Mouse (Mus musculus): ENCODE results near the gene Ripk3. TPM values are rescaled to one million over a fixed set of nuclear protein-coding genes. Genes with fewer than 3 reads are reported as not detected.

Gene Ripk3
- 23.8 and 47.9 TPM in 2 replicates for total RNA-seq (2017)

DNA sequence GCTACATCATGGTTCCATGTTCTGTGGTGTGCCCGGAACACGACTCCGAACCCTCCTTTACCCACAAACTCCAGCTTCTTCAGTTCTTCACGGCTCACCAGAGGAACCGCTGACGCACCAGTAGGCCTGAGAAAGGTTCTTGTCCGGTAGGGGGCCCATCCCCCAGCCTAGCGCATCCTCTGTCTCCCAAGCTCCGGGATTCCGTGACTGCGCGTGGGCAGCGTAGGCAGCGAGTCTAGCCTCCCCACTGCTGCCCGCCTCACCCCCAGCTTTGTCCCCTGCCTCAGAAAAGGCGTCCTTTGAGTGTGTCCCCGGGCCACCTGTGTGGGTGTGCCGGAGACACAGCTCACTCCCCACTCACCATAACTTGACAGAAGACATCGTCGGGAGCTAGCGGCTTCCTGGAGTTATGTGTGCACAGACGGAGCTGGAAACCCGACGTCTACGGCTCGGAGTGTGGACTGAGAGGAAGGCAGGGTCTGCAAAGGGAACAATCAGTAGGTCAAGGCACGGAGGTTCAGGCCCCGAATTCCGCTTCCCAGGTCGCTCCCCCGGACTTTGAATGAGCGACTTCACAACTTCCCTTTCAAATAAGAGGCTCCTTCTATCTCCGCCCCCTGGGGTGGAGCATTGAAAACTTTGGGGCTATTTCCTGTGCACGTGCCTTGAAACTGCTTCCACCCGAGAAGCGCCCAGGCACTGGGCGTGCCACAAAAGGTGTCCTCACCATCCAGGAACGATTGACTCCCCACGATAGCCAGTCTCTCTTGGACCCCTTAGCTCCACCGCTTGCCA, at the start of gene Ripk3:
TSS of gene Ripk3 (minus strand) at position 610 of the 795 bp plus-strand sequence.
- ATAC-seq (replicated peaks in 1 of 2; ENCODE audit: insufficient read depth in 1 of 2, low FRiP score in 2 of 2, low TSS enrichment in 1 of 2, low read depth in 1 of 2, poor library complexity in 2 of 2, severe bottlenecking in 2 of 2), result peak; percentile 81 to 86

GRCm38 (mm10) chr14:55838312-55838711, 49.6 kb upstream of the Ripk3 start:
- no peak for ATAC-seq (replicated peaks in 1 of 2; ENCODE audit: insufficient read depth in 1 of 2, low FRiP score in 2 of 2, low TSS enrichment in 1 of 2, low read depth in 1 of 2, poor library complexity in 2 of 2, severe bottlenecking in 2 of 2)

GRCm38 (mm10) chr14:55834808-55835533, 46.3 kb upstream of the Ripk3 start:
- no peak for ATAC-seq (replicated peaks in 1 of 2; ENCODE audit: insufficient read depth in 1 of 2, low FRiP score in 2 of 2, low TSS enrichment in 1 of 2, low read depth in 1 of 2, poor library complexity in 2 of 2, severe bottlenecking in 2 of 2)

- ATAC-seq (replicated peaks in 1 of 2; ENCODE audit: insufficient read depth in 1 of 2, low FRiP score in 2 of 2, low TSS enrichment in 1 of 2, low read depth in 1 of 2, poor library complexity in 2 of 2, severe bottlenecking in 2 of 2), result no peak
Observed at GRCm38 (mm10) chr14:55833126-55833525, 44.5 kb upstream of the Ripk3 start.

DNA sequence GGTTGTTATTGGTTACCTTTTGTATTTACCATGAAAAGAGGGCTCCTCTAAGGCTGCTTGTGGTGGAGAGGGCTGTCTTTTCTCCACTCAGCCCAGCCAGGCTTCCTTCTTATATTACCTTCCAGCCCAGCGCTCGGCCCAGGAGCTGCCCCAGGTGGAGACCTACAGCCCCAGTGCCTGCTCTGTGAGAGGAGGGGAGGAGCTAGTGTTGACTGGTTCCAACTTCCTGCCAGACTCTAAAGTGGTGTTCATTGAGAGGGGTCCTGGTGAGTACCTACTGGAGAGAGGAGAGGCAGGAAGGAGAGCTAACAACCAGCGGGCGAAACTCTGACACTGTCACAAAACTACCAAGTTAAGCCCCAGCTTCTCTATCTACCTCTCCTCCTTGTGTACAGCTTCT, 41.7 kb upstream of the Ripk3 start:
- ATAC-seq (replicated peaks in 1 of 2; ENCODE audit: insufficient read depth in 1 of 2, low FRiP score in 2 of 2, low TSS enrichment in 1 of 2, low read depth in 1 of 2, poor library complexity in 2 of 2, severe bottlenecking in 2 of 2), result no peak

GRCm38 (mm10) chr14:55829854-55830253, 41.2 kb upstream of the Ripk3 start:
- ATAC-seq (replicated peaks in 1 of 2; ENCODE audit: insufficient read depth in 1 of 2, low FRiP score in 2 of 2, low TSS enrichment in 1 of 2, low read depth in 1 of 2, poor library complexity in 2 of 2, severe bottlenecking in 2 of 2), result no peak

GRCm38 (mm10) chr14:55828716-55829263, 40.1 kb upstream of the Ripk3 start:
- ATAC-seq (replicated peaks in 1 of 2; ENCODE audit: insufficient read depth in 1 of 2, low FRiP score in 2 of 2, low TSS enrichment in 1 of 2, low read depth in 1 of 2, poor library complexity in 2 of 2, severe bottlenecking in 2 of 2), result no peak

DNA sequence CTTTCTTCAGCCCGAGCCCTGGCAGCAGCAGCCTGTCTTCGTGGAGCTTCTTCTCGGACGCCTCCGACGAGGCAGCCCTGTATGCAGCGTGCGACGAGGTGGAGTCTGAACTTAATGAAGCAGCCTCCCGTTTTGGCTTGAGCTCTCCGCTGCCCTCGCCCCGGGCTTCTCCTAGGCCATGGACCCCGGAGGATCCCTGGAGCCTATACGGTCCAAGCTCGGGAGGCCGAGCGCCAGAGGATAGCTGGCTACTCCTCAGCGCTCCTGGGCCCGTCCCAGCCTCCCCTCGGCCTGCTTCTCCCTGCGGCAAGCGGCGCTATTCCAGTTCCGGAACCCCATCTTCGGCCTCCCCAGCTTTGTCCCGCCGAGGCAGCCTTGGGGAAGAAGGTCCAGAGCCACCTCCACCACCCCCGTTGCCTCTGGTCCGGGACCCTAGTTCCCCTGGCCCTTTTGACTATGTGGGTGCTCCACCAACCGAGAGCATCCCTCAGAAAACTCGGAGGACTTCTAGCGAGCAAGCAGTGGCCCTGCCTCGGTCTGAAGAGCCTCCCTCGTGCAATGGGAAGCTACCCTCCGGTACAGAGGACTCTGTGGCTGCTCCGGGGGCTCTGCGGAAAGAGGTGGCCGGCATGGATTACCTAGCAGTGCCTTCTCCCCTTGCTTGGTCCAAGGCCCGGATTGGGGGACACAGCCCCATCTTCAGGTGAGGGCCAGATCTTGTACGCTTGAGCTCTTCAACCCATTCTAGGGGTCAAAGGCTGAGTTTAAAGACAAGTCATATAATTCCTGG, 38.1 kb upstream of the Ripk3 start:
- no peak for ATAC-seq (replicated peaks in 1 of 2; ENCODE audit: insufficient read depth in 1 of 2, low FRiP score in 2 of 2, low TSS enrichment in 1 of 2, low read depth in 1 of 2, poor library complexity in 2 of 2, severe bottlenecking in 2 of 2)

DNA sequence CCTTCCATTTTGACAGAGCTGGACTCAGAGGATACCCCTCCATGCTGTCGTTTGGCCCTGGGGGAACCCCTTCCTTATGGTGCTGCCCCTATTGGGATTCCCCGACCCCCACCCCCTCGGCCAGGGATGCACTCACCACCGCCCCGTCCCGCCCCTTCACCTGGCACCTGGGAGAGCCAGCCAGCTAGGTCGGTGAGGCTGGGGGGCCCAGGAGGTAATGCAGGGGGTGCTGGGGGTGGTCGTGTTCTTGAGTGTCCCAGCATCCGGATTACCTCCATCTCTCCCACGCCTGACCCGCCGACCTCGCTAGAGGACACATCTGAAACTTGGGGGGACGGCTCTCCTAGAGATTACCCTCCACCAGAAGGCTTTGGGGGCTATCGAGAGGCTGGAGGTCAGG, 37.5 kb upstream of the Ripk3 start:
- no peak for ATAC-seq (replicated peaks in 1 of 2; ENCODE audit: insufficient read depth in 1 of 2, low FRiP score in 2 of 2, low TSS enrichment in 1 of 2, low read depth in 1 of 2, poor library complexity in 2 of 2, severe bottlenecking in 2 of 2)

DNA sequence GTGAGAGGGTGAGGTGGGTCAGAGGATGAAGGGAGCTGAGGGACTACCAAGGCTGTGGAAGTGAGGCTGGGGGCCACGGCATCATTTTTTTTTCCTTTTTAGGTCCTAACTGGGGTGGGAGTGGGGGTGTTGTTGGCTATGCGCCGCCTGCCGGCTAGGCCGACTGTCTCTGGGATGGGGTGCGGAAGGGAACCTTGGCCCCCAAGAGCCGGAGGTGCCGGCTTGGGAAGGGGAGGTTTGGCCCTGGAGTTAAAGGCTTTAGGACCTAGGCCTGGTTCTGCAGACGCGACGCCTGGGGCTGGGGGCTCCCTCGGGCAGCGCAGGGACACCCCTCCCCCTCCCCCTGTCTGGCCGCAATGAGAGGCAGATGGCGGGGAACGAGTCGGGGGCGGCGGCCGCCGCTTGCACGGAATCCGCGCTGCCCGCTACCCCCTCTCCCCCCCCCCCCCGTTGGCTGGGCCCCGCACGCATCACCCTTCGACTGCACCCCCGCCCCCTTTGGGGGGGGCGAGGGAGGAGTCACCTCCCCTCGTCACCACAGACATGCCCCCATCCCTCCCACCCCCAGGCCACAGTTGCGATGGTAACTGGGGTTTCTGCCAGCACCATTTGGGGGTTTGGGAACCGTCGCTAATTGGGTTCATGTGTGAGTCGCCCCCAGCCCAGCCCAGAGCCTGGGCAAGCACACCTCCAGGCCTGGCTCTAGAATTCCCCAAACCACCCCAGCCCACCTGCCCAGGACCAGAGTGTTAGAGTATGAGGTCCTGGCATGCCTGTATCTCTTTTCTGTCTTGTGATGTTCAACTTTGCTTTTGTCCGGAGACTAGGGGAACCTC, 36.8 kb upstream of the Ripk3 start:
- ATAC-seq (replicated peaks in 1 of 2; ENCODE audit: insufficient read depth in 1 of 2, low FRiP score in 2 of 2, low TSS enrichment in 1 of 2, low read depth in 1 of 2, poor library complexity in 2 of 2, severe bottlenecking in 2 of 2), result no peak

DNA sequence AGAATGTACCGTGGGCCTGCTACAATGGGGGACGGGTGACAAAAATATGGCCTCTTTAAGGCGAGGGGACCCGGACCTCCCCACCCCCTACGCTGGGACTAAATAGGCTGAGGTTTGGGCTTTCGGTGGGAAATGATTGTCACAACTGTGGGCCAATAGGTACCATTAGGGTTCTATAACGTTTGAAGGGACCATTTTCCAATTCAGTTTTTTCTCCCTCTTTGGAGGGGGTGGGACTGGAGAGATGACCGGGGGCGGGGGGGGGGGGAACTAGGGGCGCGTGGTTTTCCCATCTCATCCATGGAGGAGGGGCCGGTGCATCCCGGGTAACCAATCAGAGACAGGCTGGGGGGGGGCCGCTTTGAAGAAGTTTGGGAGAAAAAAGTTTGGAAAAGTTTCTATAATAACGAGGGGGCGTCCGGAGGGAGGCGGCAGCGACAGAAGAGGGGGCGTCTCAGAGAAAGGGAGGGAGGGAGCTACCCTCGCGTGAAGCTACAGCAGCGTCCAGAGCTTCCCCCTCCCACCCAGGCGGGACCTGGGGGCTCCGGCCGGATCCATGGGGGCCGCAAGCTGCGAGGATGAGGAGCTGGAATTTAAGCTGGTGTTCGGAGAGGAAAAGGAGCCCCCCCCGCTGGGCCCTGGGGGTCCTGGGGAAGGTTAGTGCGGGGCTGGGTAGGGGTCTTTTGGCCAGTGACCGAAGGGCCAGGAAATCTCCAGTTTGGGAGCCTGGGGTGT, 36.0 kb upstream of the Ripk3 start:
- ATAC-seq (replicated peaks in 1 of 2; ENCODE audit: insufficient read depth in 1 of 2, low FRiP score in 2 of 2, low TSS enrichment in 1 of 2, low read depth in 1 of 2, poor library complexity in 2 of 2, severe bottlenecking in 2 of 2), result no peak

GRCm38 (mm10) chr14:55824001-55824480, 35.4 kb upstream of the Ripk3 start:
- no peak for ATAC-seq (replicated peaks in 1 of 2; ENCODE audit: insufficient read depth in 1 of 2, low FRiP score in 2 of 2, low TSS enrichment in 1 of 2, low read depth in 1 of 2, poor library complexity in 2 of 2, severe bottlenecking in 2 of 2)

DNA sequence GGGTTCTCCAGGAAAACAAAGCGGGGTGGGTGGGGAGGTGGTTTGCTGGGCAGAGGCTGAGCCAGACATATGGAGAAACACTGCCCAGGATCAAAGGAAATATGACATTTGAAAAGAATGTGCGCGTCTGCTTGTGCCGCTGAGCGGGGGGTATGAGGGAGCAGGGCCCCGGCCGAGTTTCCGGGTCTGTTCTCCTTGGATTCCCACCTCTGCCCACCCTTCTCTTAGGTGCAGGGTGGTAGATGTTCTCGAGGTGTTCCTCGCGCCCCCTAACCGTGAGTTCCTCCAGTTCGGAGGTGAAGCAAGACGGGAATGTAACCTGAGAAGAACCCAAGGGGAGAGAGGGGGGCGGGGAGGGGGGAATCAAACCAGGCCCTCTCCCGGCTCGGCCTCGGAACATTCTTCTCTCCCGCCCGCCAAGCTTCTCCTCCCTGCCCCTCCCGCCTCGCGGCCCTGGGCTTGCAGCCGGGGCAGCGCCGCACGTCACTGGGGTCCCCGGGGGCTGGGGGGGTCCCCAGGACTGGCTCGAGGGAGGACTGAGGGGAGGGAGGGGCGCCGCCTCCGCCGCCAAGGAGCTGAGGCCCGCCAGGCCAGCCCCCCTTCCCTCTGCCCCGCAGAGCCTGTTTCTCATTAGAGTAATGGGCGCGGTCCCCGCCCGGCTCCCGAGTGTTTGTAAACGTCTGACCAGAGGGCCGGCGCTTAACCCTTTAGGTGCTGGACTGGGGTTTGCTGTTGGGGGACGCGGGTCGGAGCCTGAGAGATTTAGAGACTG, 34.5 kb upstream of the Ripk3 start, which contains the start of gene Nfatc4:
TSS of gene Nfatc4 (plus strand) at position 154 of the 772 bp plus-strand sequence.
- ATAC-seq (replicated peaks in 1 of 2; ENCODE audit: insufficient read depth in 1 of 2, low FRiP score in 2 of 2, low TSS enrichment in 1 of 2, low read depth in 1 of 2, poor library complexity in 2 of 2, severe bottlenecking in 2 of 2), result peak in 1 of 2 experiments; percentile 8; a peak in 1 of 4 replicates

GRCm38 (mm10) chr14:55822435-55822990, 33.8 kb upstream of the Ripk3 start:
- ATAC-seq (replicated peaks in 1 of 2; ENCODE audit: insufficient read depth in 1 of 2, low FRiP score in 2 of 2, low TSS enrichment in 1 of 2, low read depth in 1 of 2, poor library complexity in 2 of 2, severe bottlenecking in 2 of 2), result peak; percentile 77 to 90

DNA sequence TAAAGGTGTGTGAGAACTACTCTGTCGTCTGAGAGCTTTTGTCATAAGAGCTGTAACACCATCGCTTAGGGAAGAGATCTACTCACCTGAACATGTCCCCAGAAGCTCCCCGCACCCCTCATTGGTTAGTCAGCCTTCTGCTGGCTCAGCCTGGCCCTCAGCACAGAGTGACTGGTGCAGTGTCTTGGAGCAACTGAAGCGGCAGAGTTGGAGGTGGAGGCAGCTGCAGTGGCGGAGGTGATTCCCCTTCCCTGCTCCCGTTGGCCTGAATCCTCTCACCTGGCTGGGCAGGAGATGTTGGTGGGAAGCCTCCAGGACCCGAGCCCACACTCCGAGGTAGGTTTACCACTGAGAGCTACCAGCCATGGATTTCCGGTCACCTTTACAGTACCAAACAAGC, 31.9 kb upstream of the Ripk3 start:
- no peak for ATAC-seq (replicated peaks in 1 of 2; ENCODE audit: insufficient read depth in 1 of 2, low FRiP score in 2 of 2, low TSS enrichment in 1 of 2, low read depth in 1 of 2, poor library complexity in 2 of 2, severe bottlenecking in 2 of 2)

Measured in hematopoietic stem cell, adult 5-6 weeks (primary cell).